Mouse (Mus musculus) cerebellum, postnatal 14 days (tissue): ENCODE measurements around the gene Babam1.

ENCODE experiments used
- DNase-seq, 2 experiments: peaks; one replicate each; pipeline ENCODE4 v3.0.0; 2021; ENCODE audit warnings: mixed read lengths in 2 of 2

Babam1 gene

DNA sequence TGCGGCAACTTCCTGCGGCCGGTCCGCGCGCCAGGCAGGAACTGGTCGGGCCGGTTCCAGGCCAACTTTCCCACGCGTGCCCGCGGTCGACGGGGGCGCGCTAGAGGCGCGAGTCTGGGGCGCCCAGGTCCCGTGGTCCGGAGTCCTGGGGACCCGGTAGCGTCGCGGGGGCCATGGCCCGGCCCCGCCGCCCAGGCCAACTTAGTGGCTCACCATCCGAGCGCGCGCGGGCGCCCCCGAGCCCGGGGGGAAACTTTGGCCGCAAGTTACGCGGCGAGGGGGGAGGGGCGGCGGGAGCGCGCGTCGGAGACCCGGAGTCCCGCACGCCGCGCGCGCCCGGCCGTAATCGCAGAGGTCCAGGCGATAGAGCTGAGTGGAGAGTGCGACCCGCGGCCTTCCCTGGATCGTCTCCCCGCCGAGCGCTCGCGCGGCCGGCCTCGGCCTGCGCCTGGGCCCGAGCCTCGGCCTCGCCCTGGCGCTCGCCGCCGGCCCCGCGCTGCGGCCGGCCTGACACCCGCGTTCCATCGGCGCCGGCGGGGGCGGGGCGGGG lies 15.2 kb upstream of the Babam1 start, which contains the start of gene Nr2f6:
Gene Nr2f6 (minus strand): TSS at position 540 of the 550 bp plus-strand sequence.
- peak; percentile 78 to 81 for DNase-seq

DNA sequence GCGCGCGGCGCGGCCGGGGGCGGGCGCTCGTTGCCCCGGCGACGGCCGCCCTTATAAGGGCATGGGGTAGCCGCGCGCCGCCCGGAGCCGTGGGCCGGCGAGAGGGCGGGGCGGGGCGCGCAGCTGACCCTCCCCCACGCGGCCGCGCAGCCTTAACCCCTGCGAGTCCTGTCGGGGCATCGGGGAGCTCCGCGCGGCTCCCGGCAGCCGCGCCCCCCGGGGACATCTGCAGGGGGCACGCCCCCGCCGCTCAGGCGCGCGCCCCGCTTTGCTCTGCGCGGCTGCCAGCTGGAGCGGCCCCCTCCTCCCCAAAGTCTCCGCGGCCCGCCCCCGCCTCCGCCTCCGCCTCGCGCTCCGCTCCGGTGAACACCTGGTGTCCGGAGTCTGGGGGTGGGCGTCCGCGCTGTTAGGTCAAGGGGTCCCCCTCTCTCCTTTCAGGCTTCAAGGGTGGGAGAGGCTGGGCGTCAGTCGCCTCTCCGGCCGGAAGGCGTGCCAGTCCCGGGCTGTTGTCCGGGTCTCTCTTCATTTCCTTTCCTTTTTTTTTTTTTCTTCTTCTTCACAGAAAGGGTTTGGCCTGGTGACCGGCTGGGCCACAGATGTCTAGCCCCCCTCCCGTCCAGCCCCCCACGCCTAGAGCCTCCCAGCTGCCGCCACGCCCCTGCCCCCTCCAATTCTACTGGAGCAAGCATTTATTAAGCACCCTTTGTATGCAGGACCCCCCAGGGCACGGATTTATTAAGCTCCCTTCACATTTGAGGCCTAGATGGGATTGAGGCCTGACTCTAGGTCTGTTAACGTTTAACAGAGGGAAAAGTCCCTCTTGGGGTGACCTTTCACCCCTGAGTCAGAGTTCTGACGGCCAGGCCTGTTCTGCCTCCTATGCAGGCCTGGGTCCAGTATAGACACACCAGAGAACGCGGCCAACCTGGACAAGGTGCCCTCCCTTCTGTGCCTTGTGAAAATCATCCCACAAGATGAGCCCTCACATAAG lies 14.4 kb upstream of the Babam1 start:
- peak; percentile 83 to 89 for DNase-seq

DNA sequence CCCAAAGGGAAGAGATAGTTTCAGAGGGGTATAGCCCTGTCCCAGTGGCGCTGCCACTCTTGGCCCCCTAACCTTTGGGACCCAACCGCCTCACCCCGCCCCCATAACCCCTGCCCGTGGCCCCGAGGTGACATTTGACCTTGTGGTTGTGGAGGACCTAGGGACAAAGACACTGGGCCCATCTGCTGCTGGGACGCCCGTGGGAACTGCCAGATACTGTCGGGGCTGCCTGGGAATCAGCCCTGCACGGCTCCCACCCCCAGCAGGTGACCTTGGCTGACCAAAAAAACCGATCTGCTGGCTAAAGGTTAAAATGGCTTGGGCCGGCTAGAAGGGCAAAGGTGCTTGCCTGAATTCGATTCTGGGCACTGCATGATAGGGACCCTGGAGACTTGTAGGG lies 13.3 kb upstream of the Babam1 start:
- DNase-seq = no peak

DNA sequence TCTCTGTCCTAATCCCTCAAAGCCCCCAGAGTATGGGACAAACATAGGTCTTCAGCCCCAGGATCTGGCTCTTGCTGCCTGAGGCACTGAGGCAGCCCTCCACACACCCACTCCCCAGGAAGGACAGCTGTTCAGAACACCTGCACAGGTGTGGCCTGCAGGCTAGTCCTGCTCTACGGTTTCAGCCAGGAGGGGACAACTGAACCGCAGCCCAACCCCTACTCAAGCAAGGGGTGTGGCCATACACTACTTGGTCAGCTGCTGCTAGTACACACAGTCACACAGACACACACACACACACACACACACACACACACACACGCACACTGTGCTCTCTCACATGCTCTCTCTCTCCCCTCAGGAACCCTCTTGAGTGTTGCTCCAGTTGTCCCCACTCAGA lies 12.8 kb upstream of the Babam1 start:
- DNase-seq = no peak

DNA sequence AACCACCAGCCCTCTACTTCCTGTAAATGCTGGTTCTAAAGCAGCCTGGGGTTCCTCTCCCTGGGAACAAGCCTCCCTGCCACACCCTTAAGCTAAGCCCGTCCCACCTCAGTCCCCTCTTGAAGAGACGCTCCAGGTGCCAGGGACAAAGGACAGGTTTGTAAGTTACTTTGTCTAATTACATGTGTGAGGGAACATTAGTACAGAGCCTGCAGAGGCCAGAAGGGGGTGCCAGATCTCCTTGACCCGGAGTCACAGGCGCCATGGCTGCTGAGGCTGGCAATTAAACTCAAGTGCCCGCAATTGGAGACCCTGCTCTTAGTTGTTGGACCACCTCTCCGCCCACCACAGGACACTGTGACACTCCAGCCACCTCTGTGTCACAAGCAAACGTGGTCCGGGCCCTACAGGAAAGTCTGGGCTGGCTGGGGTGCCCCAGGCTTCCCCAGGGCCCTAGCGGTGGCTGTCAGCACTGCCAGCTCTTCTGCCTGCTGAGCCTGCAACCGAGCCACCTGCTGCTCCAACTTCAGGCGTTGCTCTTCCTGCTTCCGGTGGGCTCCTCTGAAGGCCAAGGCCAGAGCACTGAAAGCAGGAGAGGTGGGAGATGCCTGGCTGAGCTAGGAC lies 11.3 kb upstream of the Babam1 start:
- DNase-seq = no peak

DNA sequence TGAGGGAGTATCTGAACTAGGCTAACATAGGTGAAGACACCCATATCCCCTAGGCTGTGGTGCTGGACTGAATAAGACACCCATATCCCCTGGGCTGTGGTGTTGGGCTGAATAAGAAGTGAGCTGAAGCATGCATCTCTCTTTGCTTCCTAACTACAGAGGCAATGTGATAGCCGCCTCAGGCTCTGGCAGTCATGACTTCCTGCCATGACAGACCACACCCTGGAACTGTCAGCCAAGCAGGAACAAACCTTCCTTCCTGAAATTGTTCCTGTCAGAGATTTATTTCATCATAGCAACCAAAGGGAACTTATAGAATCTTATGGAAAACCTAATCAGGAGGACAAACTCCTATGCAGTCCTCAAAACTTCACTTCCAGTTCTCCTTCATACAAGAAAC lies 8.4 kb upstream of the Babam1 start:
- no peak for DNase-seq

DNA sequence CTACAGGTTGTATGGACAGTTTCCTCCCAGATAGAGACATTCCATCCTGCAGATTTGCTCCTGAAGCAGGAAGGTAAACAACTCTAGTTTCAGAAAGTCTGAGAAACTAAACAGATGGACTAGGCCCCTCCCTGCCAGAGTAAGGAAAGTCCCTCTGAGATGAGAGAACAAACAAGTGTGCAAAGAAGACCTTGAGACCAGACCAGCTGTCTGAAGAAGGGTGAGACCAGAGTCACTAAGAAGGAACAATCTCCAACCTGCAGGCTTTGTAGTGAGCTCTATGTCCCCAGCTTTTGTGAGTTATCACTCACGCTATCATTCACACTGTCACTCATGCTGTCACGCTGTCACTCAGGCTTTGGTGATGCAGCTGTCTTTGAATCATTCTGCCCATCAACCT lies 5.0 kb upstream of the Babam1 start:
- DNase-seq = no peak

DNA sequence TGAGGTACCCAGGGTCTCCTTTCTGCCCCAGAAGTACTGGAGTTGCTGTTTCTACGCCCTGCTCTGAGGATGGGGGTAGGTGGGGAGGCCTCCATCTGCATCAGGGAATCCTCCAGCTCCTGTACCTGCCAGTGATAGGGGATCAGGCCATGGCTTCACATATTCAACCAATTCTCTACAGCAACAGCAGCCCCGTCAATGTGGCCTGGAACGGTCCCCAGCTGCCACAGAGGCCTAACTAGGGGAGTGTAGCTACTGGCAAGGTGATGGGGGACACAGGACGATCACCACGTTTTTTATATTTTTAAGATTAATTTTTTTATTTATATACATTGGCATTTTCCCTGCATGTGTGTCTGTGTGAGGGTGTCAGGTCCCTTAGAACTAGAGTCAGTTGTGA lies 4.3 kb upstream of the Babam1 start:
- DNase-seq = peak in 1 of 2 experiments; percentile 1

DNA sequence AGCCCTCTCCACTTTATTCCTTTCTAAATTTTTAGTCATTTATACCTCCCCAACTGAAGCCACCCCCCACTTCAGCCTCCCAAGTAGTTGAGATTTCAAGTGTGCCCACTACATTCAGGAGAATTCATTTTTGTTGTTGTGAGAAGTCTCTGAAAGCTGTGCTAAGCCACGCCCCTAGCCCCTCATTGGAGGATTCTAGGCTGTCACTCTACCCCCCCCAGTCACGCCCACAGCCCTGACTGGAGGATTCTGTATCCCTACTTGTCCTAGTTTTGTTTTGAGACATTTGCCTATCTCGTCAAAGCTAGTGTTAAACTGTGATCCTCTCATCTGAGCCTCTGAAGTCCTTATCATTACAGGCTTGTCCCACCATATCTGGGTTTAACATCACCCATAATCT lies 3.8 kb upstream of the Babam1 start:
- peak in 1 of 2 experiments; percentile 51 for DNase-seq

DNA sequence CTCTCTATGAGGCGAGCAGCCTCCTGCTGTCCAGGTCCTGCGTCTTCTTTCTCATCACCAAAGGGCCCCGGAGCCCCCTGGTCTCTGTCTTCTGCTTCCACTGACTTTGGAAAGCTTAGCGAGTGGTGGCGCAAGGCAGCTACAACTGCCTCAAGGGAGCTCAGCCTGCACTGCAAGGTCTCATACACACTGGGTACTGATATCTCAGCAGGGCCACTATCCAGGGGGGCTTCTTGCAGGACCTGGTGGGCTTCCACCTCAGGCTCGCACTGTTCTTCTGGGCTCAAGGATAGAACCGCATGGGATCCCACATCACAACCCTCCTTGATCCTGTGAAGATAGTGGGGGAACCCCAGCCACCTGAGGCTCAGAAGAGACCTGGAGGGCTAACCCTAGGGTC lies 2.2 kb upstream of the Babam1 start:
- DNase-seq = peak in 1 of 2 experiments; percentile 20

DNA sequence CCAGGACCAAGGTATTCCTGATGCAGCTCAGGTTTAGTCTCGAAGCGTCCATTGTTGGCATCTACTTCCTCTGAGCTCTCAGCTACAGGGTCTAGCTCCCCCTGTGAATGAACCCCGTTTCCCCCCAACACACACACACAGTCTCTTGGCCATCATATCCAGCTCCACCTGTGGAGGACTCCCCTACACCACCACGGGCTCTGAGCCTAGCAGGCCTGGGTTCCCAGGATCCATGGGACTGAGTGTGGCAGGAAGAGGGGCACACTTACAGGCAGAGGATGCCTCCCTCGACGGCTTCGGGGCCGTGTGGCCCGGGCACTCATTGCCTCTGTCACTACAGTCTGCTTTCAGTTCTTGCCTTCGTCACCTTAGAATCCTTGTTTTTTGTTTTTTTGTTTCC lies 1.6 kb upstream of the Babam1 start:
- DNase-seq = no peak

DNA sequence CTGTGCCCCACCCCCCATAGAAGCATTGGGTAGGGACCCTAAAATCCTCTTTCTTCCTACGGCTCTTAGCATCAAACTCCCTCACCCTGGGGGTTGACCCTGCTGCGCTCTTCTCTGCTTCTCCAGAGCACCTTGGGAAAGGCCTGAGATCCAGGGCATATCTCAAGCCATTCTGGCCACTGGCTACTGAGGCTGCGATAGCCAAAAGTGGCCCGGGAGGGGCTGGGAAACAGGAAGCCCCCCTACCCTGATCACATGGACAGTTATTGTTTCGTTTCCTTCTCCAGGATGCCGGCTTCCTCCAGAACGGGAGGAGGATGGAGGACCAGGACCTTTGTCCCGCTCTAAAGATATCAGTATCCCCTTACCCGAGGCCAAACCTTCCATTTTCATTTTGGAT lies 1.0 kb upstream of the Babam1 start, which contains the start of gene Ushbp1:
Gene Ushbp1 (minus strand): TSS at position 174 of the 400 bp plus-strand sequence.
- DNase-seq = no peak

DNA sequence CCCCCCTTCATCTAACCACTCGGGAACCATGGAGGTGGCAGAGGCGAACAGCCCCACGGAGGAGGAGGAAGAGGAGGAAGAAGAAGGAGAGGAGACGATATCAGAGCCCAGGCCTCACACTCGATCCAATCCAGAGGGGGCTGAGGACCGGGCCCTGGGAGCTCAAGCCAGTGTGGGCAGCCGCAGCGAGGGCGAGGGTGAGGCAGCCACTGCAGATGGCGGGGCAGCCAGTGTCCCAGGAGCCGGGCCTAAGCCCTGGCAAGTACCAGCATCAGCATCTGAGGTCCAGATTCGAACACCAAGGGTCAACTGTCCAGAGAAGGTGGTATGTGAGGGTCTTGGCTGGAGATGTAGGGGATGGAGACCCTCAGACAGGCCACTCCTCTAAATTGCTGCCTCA lies 1.0 kb downstream of the Babam1 start:
- DNase-seq = no peak

DNA sequence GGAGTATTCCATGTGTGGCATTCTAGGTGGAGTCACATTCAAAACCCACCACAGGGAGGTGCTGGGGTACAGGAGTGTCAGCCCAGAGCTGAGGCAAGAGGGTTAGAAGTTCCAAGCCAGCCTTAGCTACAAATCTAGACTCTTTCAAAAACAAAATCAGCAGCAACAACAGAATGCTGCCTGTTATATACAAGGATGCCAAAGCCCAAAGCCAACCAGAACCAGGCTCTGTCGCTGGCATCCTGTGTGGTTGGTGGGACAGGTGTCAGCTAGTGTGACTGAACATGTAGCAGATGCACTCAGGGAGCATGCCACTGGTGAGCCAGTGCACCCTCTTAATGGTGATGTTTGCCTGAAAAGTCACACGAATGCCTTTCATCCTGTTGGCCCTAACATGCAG lies 4.2 kb downstream of the Babam1 start:
- no peak for DNase-seq

DNA sequence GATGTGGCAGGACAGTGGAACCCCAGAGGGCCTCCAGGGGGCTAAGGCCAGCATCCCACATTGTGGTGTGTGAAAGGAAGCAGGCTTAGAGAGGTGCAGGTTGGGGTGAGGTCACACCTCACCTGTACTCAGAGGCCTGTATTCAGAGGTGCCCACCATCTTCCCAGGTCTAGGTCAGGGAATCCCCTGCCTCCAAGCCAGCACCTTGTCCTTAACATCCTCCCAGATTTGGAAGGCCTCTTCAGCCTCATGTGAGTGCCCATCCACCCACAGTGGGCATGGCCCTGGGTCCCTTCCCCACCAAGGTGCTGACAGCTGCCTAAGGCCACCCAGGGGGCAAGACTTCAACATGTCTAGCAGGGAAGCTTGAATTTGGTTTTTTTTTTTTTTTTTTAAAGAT lies 4.8 kb downstream of the Babam1 start:
- DNase-seq = no peak

DNA sequence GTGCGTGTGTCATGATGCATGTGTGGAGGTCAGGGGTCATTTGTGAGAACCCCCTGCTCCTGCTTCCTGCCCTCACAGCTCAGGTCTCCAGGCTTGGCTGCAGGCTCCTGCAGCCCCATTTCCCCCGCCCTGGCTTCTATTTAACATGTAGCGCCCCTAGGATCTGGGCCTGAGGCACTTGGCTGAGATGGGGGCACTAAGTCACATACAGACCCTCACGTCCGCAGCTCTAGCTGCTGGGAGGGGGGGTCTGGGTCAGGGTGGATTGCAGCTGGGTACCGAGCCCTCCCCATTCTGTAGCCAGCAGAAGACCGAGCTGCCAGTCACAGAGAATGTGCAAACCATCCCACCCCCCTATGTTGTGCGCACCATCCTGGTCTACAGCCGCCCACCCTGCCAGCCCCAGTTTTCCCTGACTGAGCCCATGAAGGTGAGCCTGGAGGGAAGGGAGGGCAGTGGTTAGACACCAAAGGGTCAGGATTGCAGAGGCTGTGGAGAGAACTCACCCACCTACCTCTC lies 5.8 kb downstream of the Babam1 start:
- DNase-seq = no peak

DNA sequence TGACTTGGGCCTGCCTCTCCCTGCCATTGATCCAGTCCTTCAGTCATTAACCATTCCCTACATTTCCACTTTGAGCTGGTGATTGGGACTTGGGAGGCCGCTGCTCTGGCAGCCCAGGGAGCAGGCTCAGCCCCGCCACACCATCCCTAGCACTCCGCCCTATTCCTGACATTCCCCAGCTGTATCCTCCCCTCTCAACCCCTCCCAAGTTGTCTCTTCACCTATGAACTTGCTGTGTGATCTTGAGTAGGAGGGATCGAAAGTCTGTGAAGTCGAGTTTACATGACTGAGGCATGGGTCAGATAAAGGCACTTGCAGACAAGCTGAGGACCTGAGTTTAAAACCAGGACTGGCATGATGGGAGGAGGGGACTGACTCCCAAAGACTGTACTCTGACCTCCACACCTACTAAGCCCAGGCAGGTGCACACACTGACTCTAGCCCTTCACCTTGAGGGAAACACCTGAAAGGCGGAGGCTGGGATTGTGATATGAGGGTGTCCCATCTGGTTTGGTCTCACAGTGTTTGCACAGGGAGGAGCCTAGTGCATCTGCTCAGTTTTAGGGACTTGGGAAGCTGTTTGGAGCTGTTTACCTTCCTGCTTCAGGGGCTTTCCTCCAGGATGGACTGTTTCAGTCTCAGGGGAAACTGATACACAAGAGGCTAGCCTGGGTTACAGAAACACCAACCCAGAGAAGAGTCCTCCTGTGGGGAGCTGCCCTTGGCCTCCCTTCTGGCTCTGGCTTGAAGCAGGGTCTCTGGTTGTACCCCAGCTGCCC lies 6.6 kb downstream of the Babam1 start:
- no peak for DNase-seq

DNA sequence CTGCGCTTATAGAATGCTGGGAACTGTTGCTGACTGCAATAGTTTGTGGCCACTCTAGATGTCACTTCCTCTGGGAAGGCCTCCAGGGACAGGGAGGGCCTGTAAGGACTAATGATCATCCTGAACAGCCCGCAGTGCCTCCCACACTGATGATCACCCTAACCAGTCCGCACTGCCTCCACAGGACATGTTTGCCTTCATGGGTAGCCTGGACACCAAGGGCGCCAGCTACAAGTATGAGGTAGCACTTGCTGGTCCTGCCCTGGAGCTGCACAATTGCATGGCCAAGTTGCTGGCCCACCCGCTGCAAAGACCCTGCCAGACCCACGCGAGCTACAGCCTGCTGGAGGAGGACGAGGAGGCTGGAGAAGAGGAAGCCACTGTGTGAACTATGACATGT lies 7.3 kb downstream of the Babam1 start:
- DNase-seq = no peak

DNA sequence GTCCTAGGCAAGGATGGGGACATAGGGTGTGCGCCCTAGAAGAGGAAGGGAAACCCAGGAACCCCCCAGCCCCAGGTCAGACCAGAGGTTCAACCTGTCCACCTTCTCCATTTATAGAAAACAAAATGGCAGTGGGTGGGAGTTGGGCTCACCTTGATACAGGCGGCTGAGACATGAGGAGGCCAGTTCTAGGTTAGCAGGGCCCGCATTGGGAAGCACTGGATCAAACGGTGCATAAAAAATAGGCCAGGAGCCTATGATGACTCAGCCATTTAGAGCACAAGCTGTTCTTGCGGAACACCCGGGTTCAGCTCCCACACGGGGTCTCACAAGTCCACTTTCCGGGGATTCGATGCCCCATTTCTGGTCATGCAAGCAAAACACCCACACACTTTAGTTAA lies 8.3 kb downstream of the Babam1 start:
- DNase-seq = no peak

DNA sequence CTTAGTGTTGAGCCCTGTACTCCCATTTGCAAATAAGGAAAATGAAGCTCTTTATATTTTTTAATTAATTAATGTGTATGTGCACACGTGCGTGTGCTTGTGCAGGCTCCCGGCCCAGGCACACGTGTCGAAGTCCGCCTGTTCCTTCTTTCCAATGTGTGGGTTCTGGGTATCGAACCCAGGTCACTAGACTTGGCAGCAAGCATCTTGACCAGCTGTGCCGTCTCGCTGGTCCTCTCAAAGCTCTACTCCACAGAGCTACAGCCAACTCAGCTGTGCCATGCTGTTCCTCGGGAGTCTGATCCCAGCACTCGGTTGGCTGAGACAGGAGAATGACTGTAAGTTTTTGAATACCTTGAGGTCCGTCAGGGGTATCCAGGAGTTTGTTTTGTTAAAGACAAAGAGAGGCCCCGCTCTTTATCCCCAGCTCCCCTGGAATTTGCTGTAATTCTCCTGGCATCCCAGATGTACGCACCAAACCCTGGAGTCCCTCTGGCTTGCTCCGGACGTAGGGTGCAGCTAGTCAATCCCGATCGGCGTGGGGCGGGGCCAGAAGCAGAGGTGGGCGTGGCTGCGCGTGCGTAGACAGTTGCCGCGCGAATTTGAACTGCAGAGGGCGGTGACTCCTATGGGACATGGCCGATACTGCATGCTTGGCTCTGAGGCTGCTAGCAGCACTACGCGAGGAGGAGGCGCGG lies 8.9 kb downstream of the Babam1 start, which contains the start of gene Ankle1:
Gene Ankle1 (plus strand): TSS at position 610 of the 698 bp plus-strand sequence.
- DNase-seq = peak; percentile 96 to 98

DNA sequence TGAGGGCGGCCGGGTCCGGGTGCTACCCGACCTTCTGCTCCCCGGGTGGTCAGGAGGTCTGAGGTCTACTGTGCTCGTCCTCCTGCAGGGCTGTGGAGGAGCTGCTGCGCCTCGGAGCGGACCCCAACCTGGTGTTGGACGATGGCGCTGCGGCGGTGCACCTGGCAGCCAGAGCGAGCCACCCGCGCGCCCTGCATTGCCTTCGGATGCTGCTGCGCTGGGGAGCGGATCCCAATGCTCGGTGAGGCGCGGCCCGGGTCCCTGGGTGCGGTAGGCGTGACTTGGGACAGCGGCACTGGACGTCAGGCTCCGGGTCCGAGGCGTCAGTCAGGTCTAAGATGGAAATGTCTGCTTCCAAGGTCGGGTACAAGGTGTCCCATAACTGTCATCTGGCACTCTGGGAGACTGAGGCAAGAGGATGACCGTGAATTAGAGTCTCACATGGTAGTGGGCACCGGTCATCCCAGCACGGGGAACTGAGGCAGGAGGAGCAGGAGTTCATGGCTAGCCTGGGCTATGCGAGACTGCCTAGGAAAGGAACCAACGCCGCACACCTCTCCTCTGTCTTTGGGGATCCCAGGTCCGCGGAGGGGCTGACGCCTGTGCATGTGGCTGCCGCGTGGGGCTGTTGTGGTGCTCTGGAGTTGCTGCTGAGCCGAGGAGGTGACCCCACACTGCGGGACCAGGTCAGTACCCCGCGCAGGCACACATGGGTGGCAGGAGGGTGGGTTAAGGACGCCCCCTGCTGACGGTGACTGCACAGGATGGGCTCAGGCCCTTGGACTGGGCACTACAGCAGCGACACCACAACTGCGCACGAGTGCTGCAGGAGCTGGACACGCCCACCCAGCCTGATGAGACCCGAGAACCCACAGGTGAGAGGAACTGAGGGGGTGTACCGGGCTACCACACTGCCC lies 9.7 kb downstream of the Babam1 start:
- peak in 1 of 2 experiments; percentile 69 for DNase-seq
